Mouse (Mus musculus) liver, adult 2 months (tissue): Measurements from ENCODE around the gene Olfr1086. TPM values are rescaled to one million over a fixed set of nuclear protein-coding genes. Genes with fewer than 3 reads are reported as not detected.
"Not testable (repeated sequence)": the region's sequence is repeated elsewhere in the genome, so short reads cannot be mapped to it uniquely, and the experiment has no call there.

Experiments used
- DNase-seq: peaks from one replicate; pipeline ENCODE4 v3.0.0-alpha.2; 2011; ENCODE audit warnings: low read depth, low spot score; ENCODE audit errors: extremely low read depth
- H3K27ac ChIP-seq: fragments of 200-500 bp; replicated peaks from 2 replicates; pipeline ENCODE4 v1.5.1; 2012; ENCODE audit warnings: low read depth, mild to moderate bottlenecking, control low read depth, inconsistent platforms, low read length; ENCODE audit not compliant: insufficient read depth
- H3K27me3 ChIP-seq: fragments of 200-500 bp; 2 replicates; pipeline ENCODE4 v1.6.1; 2012; ENCODE audit warnings: mild to moderate bottlenecking, moderate library complexity, low read length, inconsistent platforms; ENCODE audit not compliant: control insufficient read depth, insufficient read depth
- H3K36me3 ChIP-seq: fragments of 200-500 bp; 2 replicates; pipeline ENCODE4 v1.6.1; 2012; ENCODE audit warnings: low read length, inconsistent platforms; ENCODE audit not compliant: control insufficient read depth, insufficient read depth
- H3K4me1 ChIP-seq: fragments of 200-500 bp; 2 replicates; pipeline ENCODE4 v1.6.1; 2011; ENCODE audit warnings: low read length; ENCODE audit not compliant: control insufficient read depth, insufficient read depth
- H3K4me3 ChIP-seq: fragments of 200-500 bp; 2 replicates; pipeline ENCODE4 v1.5.1; 2011; ENCODE audit warnings: low read depth, mild to moderate bottlenecking, control low read depth, low read length, moderate library complexity; ENCODE audit not compliant: insufficient read depth
- H3K79me2 ChIP-seq: fragments of 200-500 bp; 2 replicates; pipeline ENCODE4 v1.6.1; 2012; ENCODE audit warnings: inconsistent platforms, mild to moderate bottlenecking, low read length, moderate library complexity; ENCODE audit not compliant: control insufficient read depth, insufficient read depth
- H3K9ac ChIP-seq: fragments of 200-500 bp; 2 replicates; pipeline ENCODE4 v1.6.1; 2012; ENCODE audit warnings: low read depth, mild to moderate bottlenecking, control low read depth, inconsistent platforms, low read length
- CTCF ChIP-seq: fragments of 200-500 bp; IDR thresholded peaks from 2 replicates; pipeline ENCODE4 v1.5.1; 2011; ENCODE audit warnings: low read depth, low read length, control low read depth
- POLR2A ChIP-seq: fragments of 200-500 bp; IDR thresholded peaks from 2 replicates; pipeline ENCODE4 v1.6.1; 2011; ENCODE audit warnings: low read length, control low read depth; ENCODE audit not compliant: insufficient read depth; ENCODE audit errors: extremely low read depth
- WGBS: fragments of 180-500 bp; shearing (Covaris S2); methylation state at CpG from one replicate; pipeline ENCODE4 v1.1.7; 2018; 5-methylcytosine and 5-hydroxymethylcytosine counted together
- polyA plus RNA-seq: library from polyadenylated mRNA; depleted of rRNA; stranded (reverse); fragments of >200 nt; gene quantifications from 2 replicates; pipeline ENCODE4 v1.2.3, GENCODE M21; 2012; rRNA removed
- total RNA-seq: library from RNA; depleted of rRNA; stranded (reverse); fragments of >200 nt; gene quantifications from 2 replicates; pipeline ENCODE4 v1.2.3, GENCODE M21; 2014; rRNA removed

The Olfr1086 gene
- total RNA-seq (not detected in 2 replicates), polyA plus RNA-seq (not detected in 2 replicates)

GRCm38 (mm10) chr2:86679992-86680391 lies at the start of gene Olfr1086:
Gene Olfr1086, minus strand, starts transcription at chr2:86680092.
- Histone ChIP-seq H3K9ac (no peak within 1 kb of the TSS), H3K27me3 (no peaks in the 10 kb centered on the region), H3K4me3 (no peak within 1 kb of the TSS), H3K79me2 (no peaks in the 10 kb centered on the region), H3K36me3 (no peaks in the 10 kb centered on the region), H3K27ac (no peak within 1 kb of the TSS), H3K4me1 (no peaks in the 10 kb centered on the region)
- TF ChIP-seq CTCF (no peak), POLR2A (no peak)
- no peak for DNase-seq
- WGBS, result 76% methylated on average over 2 of the region's 2 CpGs

- DNase-seq, result no peak
- no peak within 1 kb of the TSS for H3K27ac ChIP-seq
- no peak within 1 kb of the TSS for H3K9ac ChIP-seq
- no peaks in the 10 kb centered on the region for H3K27me3 ChIP-seq
- H3K36me3 ChIP-seq, result no peaks in the 10 kb centered on the region
- no peaks in the 10 kb centered on the region for H3K79me2 ChIP-seq
- TF ChIP-seq CTCF (no peak), POLR2A (no peak)
- H3K4me1 ChIP-seq, result no peaks in the 10 kb centered on the region
- no peak within 1 kb of the TSS for H3K4me3 ChIP-seq
Measured at GRCm38 (mm10) chr2:86698295-86698694, 18.4 kb upstream of the Olfr1086 start, which contains the start of gene Olfr1087. Gene Olfr1087, minus strand, starts transcription at chr2:86698395.

- Histone ChIP-seq H3K79me2 (no peaks in the 10 kb centered on the region), H3K36me3 (no peaks in the 10 kb centered on the region), H3K27me3 (no peaks in the 10 kb centered on the region), H3K4me3 (no peak within 1 kb of the TSS), H3K9ac (no peak within 1 kb of the TSS), H3K4me1 (no peaks in the 10 kb centered on the region), H3K27ac (no peak within 1 kb of the TSS)
- no peak for DNase-seq
- 13% methylated on average over 1 of the region's 1 CpGs for WGBS
- TF ChIP-seq POLR2A (no peak), CTCF (no peak)
Measured at GRCm38 (mm10) chr2:86661919-86662318, 18.0 kb downstream of the Olfr1086 start, which contains the start of gene Olfr1085. Gene Olfr1085, minus strand, starts transcription at chr2:86662019.

- not testable (repeated sequence) for H3K36me3 ChIP-seq, DNase-seq, H3K4me1 ChIP-seq, H3K27ac ChIP-seq, H3K79me2 ChIP-seq, H3K27me3 ChIP-seq, H3K9ac ChIP-seq, H3K4me3 ChIP-seq
- WGBS, result 71% methylated on average over 1 of the region's 1 CpGs
Measured at GRCm38 (mm10) chr2:86639625-86640024, 40.3 kb downstream of the Olfr1086 start, which contains the start of gene Olfr1084. Gene Olfr1084, minus strand, starts transcription at chr2:86639725.

Other genes starting within 250 kb of the Olfr1086 start
- gene Olfr1065, start 229.5 kb downstream of the Olfr1086 start, total RNA-seq, result not detected in 2 replicates
- not detected in 2 replicates for gene Olfr1065, start 229.5 kb downstream of the Olfr1086 start, polyA plus RNA-seq
- gene Olfr1066, start 223.8 kb downstream of the Olfr1086 start, total RNA-seq, result not detected in 2 replicates
- gene Olfr1066, start 223.8 kb downstream of the Olfr1086 start, polyA plus RNA-seq, result not detected in 2 replicates
- not detected in 2 replicates for gene Olfr228, start 192.7 kb downstream of the Olfr1086 start, total RNA-seq
- not detected in 2 replicates for gene Olfr228, start 192.7 kb downstream of the Olfr1086 start, polyA plus RNA-seq
- gene Olfr1076, start 171.6 kb downstream of the Olfr1086 start, total RNA-seq, result not detected in 2 replicates
- gene Olfr1076, start 171.6 kb downstream of the Olfr1086 start, polyA plus RNA-seq, result not detected in 2 replicates
- not detected in 2 replicates for gene Olfr1079, start 137.6 kb downstream of the Olfr1086 start, total RNA-seq
- not detected in 2 replicates for gene Olfr1079, start 137.6 kb downstream of the Olfr1086 start, polyA plus RNA-seq
- not detected in 2 replicates for gene Olfr1080, start 121.9 kb downstream of the Olfr1086 start, total RNA-seq
- not detected in 2 replicates for gene Olfr1080, start 121.9 kb downstream of the Olfr1086 start, polyA plus RNA-seq
- gene Olfr1082, start 81.1 kb downstream of the Olfr1086 start, total RNA-seq, result not detected in 2 replicates
- gene Olfr1082, start 81.1 kb downstream of the Olfr1086 start, polyA plus RNA-seq, result not detected in 2 replicates
- not detected in 2 replicates for gene Olfr1084, start 40.4 kb downstream of the Olfr1086 start, total RNA-seq
- not detected in 2 replicates for gene Olfr1084, start 40.4 kb downstream of the Olfr1086 start, polyA plus RNA-seq
- not detected in 2 replicates for gene Olfr1085, start 18.1 kb downstream of the Olfr1086 start, total RNA-seq
- not detected in 2 replicates for gene Olfr1085, start 18.1 kb downstream of the Olfr1086 start, polyA plus RNA-seq
- not detected in 2 replicates for gene Olfr1087, start 18.3 kb upstream of the Olfr1086 start, total RNA-seq
- not detected in 2 replicates for gene Olfr1087, start 18.3 kb upstream of the Olfr1086 start, polyA plus RNA-seq
- not detected in 2 replicates for gene Olfr1089, start 53.6 kb upstream of the Olfr1086 start, total RNA-seq
- not detected in 2 replicates for gene Olfr1089, start 53.6 kb upstream of the Olfr1086 start, polyA plus RNA-seq
- gene Olfr1090, start 78.9 kb upstream of the Olfr1086 start, total RNA-seq, result not detected in 2 replicates
- gene Olfr1090, start 78.9 kb upstream of the Olfr1086 start, polyA plus RNA-seq, result not detected in 2 replicates
- gene Olfr1093, start 102.4 kb upstream of the Olfr1086 start, total RNA-seq, result not detected in 2 replicates
- not detected in 2 replicates for gene Olfr1093, start 102.4 kb upstream of the Olfr1086 start, polyA plus RNA-seq
- not detected in 2 replicates for gene Olfr141, start 129.9 kb upstream of the Olfr1086 start, total RNA-seq
- gene Olfr141, start 129.9 kb upstream of the Olfr1086 start, polyA plus RNA-seq, result not detected in 2 replicates
- not detected in 2 replicates for gene Olfr1094, start 144.6 kb upstream of the Olfr1086 start, total RNA-seq
- not detected in 2 replicates for gene Olfr1094, start 144.6 kb upstream of the Olfr1086 start, polyA plus RNA-seq
- not detected in 2 replicates for gene Olfr1095, start 171.6 kb upstream of the Olfr1086 start, total RNA-seq
- not detected in 2 replicates for gene Olfr1095, start 171.6 kb upstream of the Olfr1086 start, polyA plus RNA-seq
- not detected in 2 replicates for gene Gm13723, start 194.7 kb upstream of the Olfr1086 start, total RNA-seq
- not detected in 2 replicates for gene Gm13723, start 194.7 kb upstream of the Olfr1086 start, polyA plus RNA-seq
- not detected in 2 replicates for gene Olfr1097, start 212.1 kb upstream of the Olfr1086 start, total RNA-seq
- not detected in 2 replicates for gene Olfr1097, start 212.1 kb upstream of the Olfr1086 start, polyA plus RNA-seq
- not detected in 2 replicates for gene Olfr1098, start 244.5 kb upstream of the Olfr1086 start, total RNA-seq
- gene Olfr1098, start 244.5 kb upstream of the Olfr1086 start, polyA plus RNA-seq, result not detected in 2 replicates